Mouse (Mus musculus): ENCODE results near the gene Hist1h3a.
"Not testable (repeated sequence)": the region's sequence is repeated elsewhere in the genome, so short reads cannot be mapped to it uniquely, and the experiment has no call there.

The Hist1h3a gene

DNA sequence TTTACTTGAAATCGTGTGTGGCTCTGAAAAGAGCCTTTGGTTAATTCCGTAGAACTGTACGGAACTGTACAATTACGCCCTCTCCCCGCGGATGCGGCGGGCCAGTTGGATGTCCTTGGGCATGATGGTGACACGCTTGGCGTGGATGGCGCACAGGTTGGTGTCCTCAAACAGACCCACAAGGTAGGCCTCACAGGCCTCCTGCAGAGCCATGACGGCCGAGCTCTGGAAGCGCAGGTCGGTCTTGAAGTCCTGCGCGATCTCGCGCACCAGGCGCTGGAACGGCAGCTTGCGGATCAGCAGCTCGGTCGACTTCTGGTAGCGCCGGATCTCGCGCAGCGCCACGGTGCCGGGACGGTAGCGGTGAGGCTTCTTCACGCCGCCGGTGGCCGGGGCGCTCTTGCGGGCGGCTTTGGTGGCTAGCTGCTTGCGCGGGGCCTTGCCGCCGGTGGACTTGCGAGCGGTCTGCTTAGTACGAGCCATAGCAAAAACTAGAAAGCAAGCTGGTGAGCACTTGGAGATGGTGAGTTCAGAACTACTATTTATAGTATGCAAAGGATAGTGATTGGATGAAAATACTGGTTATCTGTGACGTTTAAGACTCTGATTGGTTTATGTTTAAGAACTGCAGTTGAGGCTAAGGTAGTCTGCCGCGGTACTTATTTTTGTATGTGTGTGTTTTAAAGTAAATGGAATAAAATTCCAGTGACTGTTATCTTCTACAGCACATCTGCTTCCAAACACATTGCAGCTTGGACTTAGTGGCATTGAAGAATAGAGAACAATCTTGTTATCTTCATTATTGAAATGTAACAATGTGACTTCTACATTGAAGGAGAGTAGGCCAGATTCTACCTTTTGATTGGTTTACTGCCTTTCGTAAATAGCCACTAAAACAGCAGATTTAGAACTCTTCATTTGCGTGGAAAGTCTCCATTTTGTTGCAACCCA, at the start of gene Hist1h3a:
Gene Hist1h3a (minus strand): TSS at position 516 of the 951 bp plus-strand sequence.
- H3K4me3 ChIP-seq (replicated peaks; ENCODE audit: low read length), result peak within 1 kb of the TSS; percentile 79
- H3K27me3 ChIP-seq (ENCODE audit: insufficient read depth, low read length); H3K9me3 ChIP-seq (ENCODE audit: low read length); H3K36me3 ChIP-seq (ENCODE audit: insufficient read depth, low read length): not testable (repeated sequence)
- H3K4me1 ChIP-seq (replicated peaks; ENCODE audit: low read depth, low read length), result peaks cover 51% of the 10 kb centered on the region

DNA sequence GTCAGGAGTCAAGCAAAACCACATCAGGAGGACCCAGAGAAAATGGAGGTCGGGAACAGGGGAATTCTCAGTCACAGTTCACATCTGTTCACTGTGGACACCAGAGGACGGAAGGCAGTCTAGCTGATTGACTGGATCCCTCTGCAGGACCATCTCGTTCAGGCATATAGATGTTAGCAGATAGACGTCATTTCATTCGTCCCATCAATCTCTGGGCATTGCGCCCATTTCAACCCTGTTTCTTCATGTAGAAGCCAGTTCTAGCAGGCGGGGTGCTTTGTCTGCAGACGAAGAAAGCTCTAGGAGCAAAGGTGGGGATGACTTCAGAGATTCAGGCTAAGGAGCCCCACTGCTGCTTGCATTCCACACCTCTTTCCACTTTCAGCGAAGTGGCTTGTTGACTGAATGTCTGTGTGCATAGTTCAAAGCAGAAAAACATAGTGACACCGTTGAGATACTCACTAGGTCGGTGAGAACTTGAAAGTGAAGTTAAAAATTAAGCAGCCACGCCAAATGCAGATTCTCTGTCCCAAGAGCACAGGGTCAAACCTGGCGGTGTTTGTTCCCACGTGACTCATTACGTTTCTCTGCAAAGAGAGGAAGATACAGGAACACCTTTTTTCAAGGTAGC, 44.4 kb upstream of the Hist1h3a start, which contains the start of gene Slc17a2:
Gene Slc17a2 (plus strand): TSS at position 572 of the 631 bp plus-strand sequence.
- no peaks in the 10 kb centered on the region; the same call in 1 of the 2 replicates for H3K27me3 ChIP-seq (ENCODE audit: insufficient read depth, low read length)
- H3K36me3 ChIP-seq (ENCODE audit: insufficient read depth, low read length), result no peaks in the 10 kb centered on the region
- H3K4me3 ChIP-seq (replicated peaks; ENCODE audit: low read length), result no peak within 1 kb of the TSS
- no peaks in the 10 kb centered on the region for H3K4me1 ChIP-seq (replicated peaks; ENCODE audit: low read depth, low read length)
- TF ChIP-seq NANOG (IDR thresholded peaks at IDR 0.05; ENCODE audit: borderline replicate concordance, low read length) (no peak), CTCF (conservative IDR thresholded peaks at IDR 0.05; ENCODE audit: low read length) (no peak), POU5F1 (IDR thresholded peaks at IDR 0.05; ENCODE audit: borderline replicate concordance, low read length) (no peak)
- H3K9me3 ChIP-seq (ENCODE audit: low read length), result no peaks in the 10 kb centered on the region

DNA sequence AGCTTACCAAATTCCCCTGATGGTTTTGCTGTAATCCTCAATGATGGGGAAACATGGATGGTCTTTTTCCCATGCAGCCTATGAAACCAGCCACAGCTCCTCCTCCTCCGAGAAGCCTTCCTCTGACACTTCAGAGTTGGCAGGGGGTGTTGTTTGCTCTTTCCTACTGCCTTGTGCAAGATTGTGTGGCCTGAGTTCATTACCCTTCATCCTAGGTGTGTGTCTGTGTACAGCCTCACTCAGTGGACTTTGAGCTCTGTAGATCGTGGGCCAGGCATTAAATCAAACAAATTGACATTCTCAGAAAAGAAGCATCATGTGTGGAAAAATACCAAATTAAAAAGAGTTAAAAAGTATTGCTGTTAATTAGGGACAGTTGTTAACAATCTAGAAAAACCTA, 42.3 kb upstream of the Hist1h3a start:
- no peaks in the 10 kb centered on the region for H3K9me3 ChIP-seq (ENCODE audit: low read length)
- H3K27me3 ChIP-seq (ENCODE audit: insufficient read depth, low read length), result no peaks in the 10 kb centered on the region; the same call in 1 of the 2 replicates
- TF ChIP-seq CTCF (conservative IDR thresholded peaks at IDR 0.05; ENCODE audit: low read length) (no peak), NANOG (IDR thresholded peaks at IDR 0.05; ENCODE audit: borderline replicate concordance, low read length) (no peak), POU5F1 (IDR thresholded peaks at IDR 0.05; ENCODE audit: borderline replicate concordance, low read length) (no peak)
- no peaks in the 10 kb centered on the region for H3K4me1 ChIP-seq (replicated peaks; ENCODE audit: low read depth, low read length)
- no peaks in the 10 kb centered on the region for H3K36me3 ChIP-seq (ENCODE audit: insufficient read depth, low read length)
- no peak overlapping the region for H3K4me3 ChIP-seq (replicated peaks; ENCODE audit: low read length)

DNA sequence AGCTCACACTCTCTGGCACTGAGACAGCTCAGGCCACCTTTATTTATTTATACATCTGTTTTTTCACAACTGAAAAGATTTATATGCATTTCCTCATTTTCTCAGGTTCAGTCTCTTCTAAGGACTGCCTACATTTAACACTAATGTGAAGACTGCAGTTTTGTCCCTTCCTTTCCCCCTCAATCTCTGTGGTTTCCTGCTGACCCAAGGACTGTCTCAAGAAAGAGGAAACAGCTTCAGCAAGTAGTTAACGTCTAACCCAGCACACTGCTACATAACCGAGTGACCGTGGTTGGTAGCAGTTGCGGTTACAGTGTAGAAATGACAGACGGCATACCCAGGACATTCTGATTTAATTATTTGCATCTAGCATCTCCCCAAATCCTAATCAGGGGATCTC, 37.2 kb upstream of the Hist1h3a start:
- H3K4me1 ChIP-seq (replicated peaks; ENCODE audit: low read depth, low read length), result no peaks in the 10 kb centered on the region
- no peaks in the 10 kb centered on the region for H3K9me3 ChIP-seq (ENCODE audit: low read length)
- TF ChIP-seq CTCF (conservative IDR thresholded peaks at IDR 0.05; ENCODE audit: low read length) (no peak), POU5F1 (IDR thresholded peaks at IDR 0.05; ENCODE audit: borderline replicate concordance, low read length) (no peak), NANOG (IDR thresholded peaks at IDR 0.05; ENCODE audit: borderline replicate concordance, low read length) (no peak)
- no peaks in the 10 kb centered on the region for H3K36me3 ChIP-seq (ENCODE audit: insufficient read depth, low read length)
- H3K4me3 ChIP-seq (replicated peaks; ENCODE audit: low read length), result no peak overlapping the region
- peaks cover 4% of the 10 kb centered on the region; the same call in 1 of the 2 replicates for H3K27me3 ChIP-seq (ENCODE audit: insufficient read depth, low read length)

DNA sequence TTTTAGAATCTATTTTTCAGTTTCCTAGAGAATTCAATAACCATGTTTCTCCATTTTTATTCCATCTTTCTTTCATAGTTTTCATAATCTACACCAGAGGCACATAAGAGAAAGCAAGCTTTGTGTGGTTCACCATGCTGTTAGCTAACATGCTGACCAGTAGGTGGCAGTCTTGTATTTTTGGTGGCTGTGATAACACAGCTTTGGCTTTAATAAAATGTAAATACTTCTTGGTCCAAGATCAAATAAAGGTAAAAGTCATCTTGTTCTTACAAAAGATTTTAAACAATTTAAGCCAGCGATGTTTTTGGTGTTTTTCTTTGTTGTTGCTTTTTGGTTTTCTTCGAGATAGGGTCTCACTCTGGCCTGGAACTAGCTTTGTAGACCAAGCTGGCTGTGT, 30.3 kb upstream of the Hist1h3a start:
- no peaks in the 10 kb centered on the region for H3K4me1 ChIP-seq (replicated peaks; ENCODE audit: low read depth, low read length)
- H3K27me3 ChIP-seq (ENCODE audit: insufficient read depth, low read length), result peaks cover 9% of the 10 kb centered on the region; the same call in 1 of the 2 replicates
- no peaks in the 10 kb centered on the region for H3K9me3 ChIP-seq (ENCODE audit: low read length)
- H3K4me3 ChIP-seq (replicated peaks; ENCODE audit: low read length), result no peak overlapping the region
- no peaks in the 10 kb centered on the region for H3K36me3 ChIP-seq (ENCODE audit: insufficient read depth, low read length)
- TF ChIP-seq NANOG (IDR thresholded peaks at IDR 0.05; ENCODE audit: borderline replicate concordance, low read length) (no peak), CTCF (conservative IDR thresholded peaks at IDR 0.05; ENCODE audit: low read length) (peak; percentile 77), POU5F1 (IDR thresholded peaks at IDR 0.05; ENCODE audit: borderline replicate concordance, low read length) (no peak)

DNA sequence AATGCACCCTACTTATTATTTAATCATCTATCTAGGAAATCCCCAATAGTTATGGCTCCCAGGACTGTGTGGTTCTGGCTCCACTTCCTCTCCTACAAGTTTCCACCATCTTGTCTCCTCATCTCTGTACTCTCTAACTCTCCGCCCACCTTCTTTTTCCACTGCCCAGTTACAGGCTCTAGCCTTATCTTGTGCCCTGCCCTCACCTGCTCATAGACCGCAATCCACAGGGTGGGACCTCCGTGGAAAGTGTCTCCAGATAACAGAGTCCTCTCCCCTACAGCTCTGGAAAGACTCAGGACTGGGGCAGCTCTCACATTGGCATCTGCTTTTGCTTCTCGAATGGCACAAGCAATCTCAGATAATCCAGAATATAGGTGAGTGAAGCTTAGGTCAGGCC, 16.8 kb upstream of the Hist1h3a start:
- Histone ChIP-seq H3K9me3 (ENCODE audit: low read length) (0 out of 2 replicates have a peak, but pooled peaks cover 3% of the 10 kb centered on the region), H3K36me3 (ENCODE audit: insufficient read depth, low read length) (no peaks in the 10 kb centered on the region), H3K27me3 (ENCODE audit: insufficient read depth, low read length) (no peaks in the 10 kb centered on the region), H3K4me3 (replicated peaks; ENCODE audit: low read length) (no peak overlapping the region), H3K4me1 (replicated peaks; ENCODE audit: low read depth, low read length) (peaks cover 21% of the 10 kb centered on the region)
- TF ChIP-seq NANOG (IDR thresholded peaks at IDR 0.05; ENCODE audit: borderline replicate concordance, low read length) (no peak), CTCF (conservative IDR thresholded peaks at IDR 0.05; ENCODE audit: low read length) (no peak), POU5F1 (IDR thresholded peaks at IDR 0.05; ENCODE audit: borderline replicate concordance, low read length) (no peak)

DNA sequence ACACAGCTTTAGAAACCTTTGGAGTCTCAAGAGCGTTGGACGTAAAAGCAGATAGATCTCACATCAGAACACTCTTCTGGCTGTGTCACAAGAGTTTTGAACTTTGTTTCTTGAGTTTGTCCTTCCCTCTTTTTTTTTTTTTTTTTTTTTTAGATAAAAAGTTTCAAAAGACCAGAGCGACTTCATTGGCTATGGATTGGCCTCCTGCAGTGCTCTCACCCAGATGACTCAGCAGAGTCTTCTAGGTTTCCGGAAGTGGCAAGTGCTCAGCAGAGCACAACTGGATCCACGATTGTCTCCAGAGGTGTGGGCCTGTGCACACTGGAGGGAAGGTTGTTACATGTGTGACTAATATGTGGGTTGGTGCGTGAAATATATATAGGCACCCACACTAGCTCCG, 16.2 kb upstream of the Hist1h3a start:
- TF ChIP-seq POU5F1 (IDR thresholded peaks at IDR 0.05; ENCODE audit: borderline replicate concordance, low read length) (no peak), NANOG (IDR thresholded peaks at IDR 0.05; ENCODE audit: borderline replicate concordance, low read length) (no peak), CTCF (conservative IDR thresholded peaks at IDR 0.05; ENCODE audit: low read length) (no peak)
- no peaks in the 10 kb centered on the region for H3K27me3 ChIP-seq (ENCODE audit: insufficient read depth, low read length)
- H3K36me3 ChIP-seq (ENCODE audit: insufficient read depth, low read length), result no peaks in the 10 kb centered on the region
- H3K9me3 ChIP-seq (ENCODE audit: low read length), result 0 out of 2 replicates have a peak, but pooled peaks cover 3% of the 10 kb centered on the region
- H3K4me1 ChIP-seq (replicated peaks; ENCODE audit: low read depth, low read length), result peaks cover 25% of the 10 kb centered on the region
- H3K4me3 ChIP-seq (replicated peaks; ENCODE audit: low read length), result no peak overlapping the region

DNA sequence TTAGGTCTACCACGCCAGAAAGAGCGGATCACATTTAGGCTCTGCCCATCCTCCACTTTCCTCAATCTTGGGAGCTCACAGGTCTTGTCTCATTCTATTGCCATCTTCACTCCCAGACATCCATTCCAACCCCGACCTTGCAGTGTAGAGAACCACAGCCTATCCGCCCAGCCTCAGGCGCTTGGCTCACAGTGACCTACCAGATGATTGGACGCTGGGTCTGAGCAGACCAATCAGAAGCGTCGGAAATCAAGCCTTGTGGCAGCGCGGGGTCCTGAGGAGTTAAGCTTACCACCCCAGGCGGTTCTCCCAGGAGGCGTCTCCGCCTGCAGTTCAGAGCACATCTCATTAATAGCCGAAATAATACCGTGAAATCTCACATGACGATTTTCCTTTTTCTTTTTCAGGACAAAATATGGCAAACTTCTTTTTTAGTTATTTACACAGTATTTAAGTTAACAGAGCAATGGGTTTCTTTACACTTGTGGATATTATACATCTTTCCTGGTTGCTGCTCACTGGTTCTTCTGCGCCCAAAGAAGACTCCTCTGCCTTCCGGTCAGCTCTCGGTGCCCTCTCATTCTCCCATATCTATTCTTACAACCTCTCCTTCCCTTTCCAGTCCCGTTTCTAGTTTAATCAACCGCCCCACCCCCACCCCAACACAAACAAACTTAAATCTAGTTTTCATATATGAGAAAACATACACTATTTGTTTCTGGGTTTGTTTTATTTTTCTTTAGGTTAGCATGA, 10.6 kb upstream of the Hist1h3a start:
- Histone ChIP-seq H3K36me3 (ENCODE audit: insufficient read depth, low read length) (no peaks in the 10 kb centered on the region), H3K4me3 (replicated peaks; ENCODE audit: low read length) (no peak overlapping the region), H3K27me3 (ENCODE audit: insufficient read depth, low read length) (no peaks in the 10 kb centered on the region), H3K9me3 (ENCODE audit: low read length) (no peaks in the 10 kb centered on the region), H3K4me1 (replicated peaks; ENCODE audit: low read depth, low read length) (peaks cover 43% of the 10 kb centered on the region)
- TF ChIP-seq CTCF (conservative IDR thresholded peaks at IDR 0.05; ENCODE audit: low read length), result no peak
- no peak for TF ChIP-seq POU5F1 (IDR thresholded peaks at IDR 0.05; ENCODE audit: borderline replicate concordance, low read length)
- TF ChIP-seq NANOG (IDR thresholded peaks at IDR 0.05; ENCODE audit: borderline replicate concordance, low read length), result no peak

DNA sequence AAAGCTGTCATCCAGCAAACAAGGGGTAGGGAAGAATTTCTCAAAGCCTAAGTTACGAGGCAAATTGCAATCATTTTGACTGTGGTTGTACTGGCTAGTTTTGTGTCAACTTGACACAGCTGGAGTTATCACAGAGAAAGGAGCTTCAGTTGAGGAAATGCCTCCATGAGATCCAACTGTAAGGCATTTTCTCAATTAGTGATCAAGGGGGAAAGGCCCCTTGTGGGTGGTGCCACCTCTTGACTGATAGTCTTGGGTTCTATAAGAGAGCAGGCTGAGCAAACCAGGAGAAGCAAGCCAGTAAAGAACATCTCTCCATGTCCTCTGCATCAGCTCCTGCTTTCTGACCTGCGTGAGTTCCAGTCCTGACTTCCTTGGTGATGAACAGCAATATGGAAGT, 7.4 kb upstream of the Hist1h3a start, which contains the start of gene Trim38:
Gene Trim38 (plus strand): TSS at position 301 of the 400 bp plus-strand sequence.
- not testable (repeated sequence) for H3K4me3 ChIP-seq (replicated peaks; ENCODE audit: low read length); H3K9me3 ChIP-seq (ENCODE audit: low read length); H3K36me3 ChIP-seq (ENCODE audit: insufficient read depth, low read length); H3K27me3 ChIP-seq (ENCODE audit: insufficient read depth, low read length)
- H3K4me1 ChIP-seq (replicated peaks; ENCODE audit: low read depth, low read length), result peaks cover 47% of the 10 kb centered on the region

All from E14TG2a.4 (cell line).